Mouse (Mus musculus) gastrocnemius, adult 2 months (tissue): ENCODE data around the gene Rhcg. TPM values are rescaled to one million over a fixed set of nuclear protein-coding genes. Genes with fewer than 3 reads are reported as not detected.

ENCODE experiments used
- DNase-seq: peaks from one replicate; pipeline ENCODE4 v3.0.0; 2022
- H3K27ac ChIP-seq: fragments of 200-600 bp; 2 replicates; pipeline ENCODE4 v1.8.1; 2022; ENCODE audit warnings: mild to moderate bottlenecking
- H3K4me3 ChIP-seq: fragments of 200-600 bp; 2 replicates; pipeline ENCODE4 v1.8.1; 2022; ENCODE audit warnings: mild to moderate bottlenecking, moderate library complexity
- CTCF ChIP-seq: fragments of 200-600 bp; IDR thresholded peaks from 2 replicates; pipeline ENCODE4 v1.8.1; 2022; ENCODE audit warnings: antibody characterized with exemption, mild to moderate bottlenecking, moderate library complexity
- intact Hi-C: fragments of 180-260 bp; cut with DNase I; formaldehyde crosslinking; loops from one replicate; pipeline ENCODE4 v1.15.1; 2025
- total RNA-seq, 2 experiments: library from RNA; stranded (reverse); gene quantifications; 2 replicates each; pipeline ENCODE4 v1.2.3; 2021

The Rhcg gene
- total RNA-seq, 2 experiments from 2014 or later = not detected

- intact Hi-C loops = no loop called here
- H3K27ac ChIP-seq = no peak overlapping the region
- DNase-seq = no peak
These were observed 5.6 kb upstream of the Rhcg start for GRCm38 (mm10) chr7:79623086-79623485.

GRCm38 (mm10) chr7:79619493-79619892 is 2.0 kb upstream of the Rhcg start:
- intact Hi-C loops = no loop called here
- DNase-seq = no peak
- no peak for TF ChIP-seq CTCF
- H3K4me3 ChIP-seq = no peak overlapping the region
- H3K27ac ChIP-seq = no peak overlapping the region

More at GRCm38 (mm10) chr7:79623086-79623485, 5.6 kb upstream of the Rhcg start:
- no peak overlapping the region for H3K4me3 ChIP-seq
- TF ChIP-seq CTCF = no peak

DNA sequence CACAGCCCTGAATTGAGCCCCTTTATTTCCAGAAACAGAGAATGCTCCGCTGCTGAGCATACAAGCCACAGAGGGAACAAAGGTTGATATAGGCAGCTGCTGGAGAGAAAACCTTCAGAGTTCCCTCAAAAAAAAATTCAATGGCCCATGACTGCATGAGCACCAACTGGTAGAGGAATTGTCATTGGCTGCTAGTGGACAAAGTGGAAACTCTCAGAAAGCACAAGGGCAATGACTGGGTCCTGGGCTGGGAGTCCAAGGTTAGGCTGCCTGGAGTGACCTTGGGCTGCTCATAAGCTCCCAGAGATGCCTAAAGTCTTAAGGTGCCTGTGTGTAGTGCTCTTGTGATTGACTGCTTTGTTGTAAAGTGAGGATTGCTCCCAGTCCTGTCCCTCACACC is 1.5 kb downstream of the Rhcg start:
- intact Hi-C loops = no loop called here
- TF ChIP-seq CTCF = no peak
- H3K4me3 ChIP-seq = no peak overlapping the region
- no peak for DNase-seq
- H3K27ac ChIP-seq = no peak overlapping the region

DNA sequence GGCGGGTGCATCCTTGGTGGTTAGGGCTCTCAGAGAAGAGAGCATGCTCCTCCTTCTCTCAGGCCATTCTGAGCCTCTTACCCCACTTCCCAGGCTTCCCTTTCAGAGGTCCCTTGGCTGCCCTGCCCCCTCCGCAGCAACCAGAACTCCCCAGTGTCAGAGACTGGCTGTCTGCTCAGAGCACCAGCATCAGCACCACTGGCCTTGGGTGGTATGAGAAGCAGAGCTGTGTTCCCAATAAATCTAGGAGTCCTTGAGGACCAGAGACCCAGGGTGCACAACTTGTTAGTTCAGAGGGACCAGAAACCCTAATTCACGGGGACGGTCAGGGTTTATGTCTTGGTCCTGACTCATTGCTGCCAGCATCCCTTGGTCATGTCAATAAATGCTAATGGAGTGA is 2.4 kb downstream of the Rhcg start:
- DNase-seq = no peak
- Histone ChIP-seq H3K27ac (no peak overlapping the region), H3K4me3 (no peak overlapping the region)
- TF ChIP-seq CTCF = no peak
- intact Hi-C loops = no loop called here

DNA sequence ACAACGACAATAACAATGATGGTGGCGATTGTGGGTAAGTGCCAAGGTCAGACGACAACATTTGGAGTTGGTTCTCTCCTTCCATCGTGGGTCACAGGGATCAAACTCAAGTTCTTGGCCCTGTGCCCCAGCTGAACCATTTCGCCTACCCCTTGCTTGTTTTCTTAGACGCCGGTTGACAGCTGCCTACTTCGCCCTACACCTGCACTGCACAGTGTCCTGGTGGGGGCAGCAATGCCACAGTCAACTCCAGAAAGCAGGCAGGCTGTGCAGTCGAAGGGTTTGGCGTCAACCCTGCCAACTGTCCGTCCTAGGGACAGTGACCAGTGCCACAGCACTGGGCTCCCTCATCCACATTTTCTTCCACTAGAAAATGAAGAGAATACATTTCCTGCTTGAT is 4.1 kb downstream of the Rhcg start:
- intact Hi-C loops = loop anchor here (2.0 kb wide), 1 partner anchor 35 kb away; no protein-coding TSS in a partner anchor
- TF ChIP-seq CTCF = no peak
- no peak overlapping the region for H3K4me3 ChIP-seq
- no peak for DNase-seq
- no peak overlapping the region for H3K27ac ChIP-seq

GRCm38 (mm10) chr7:79612783-79613182 is 4.7 kb downstream of the Rhcg start:
- DNase-seq = peak; percentile 45
- intact Hi-C loops = loop anchor here (1.0 to 2.0 kb wide), 2 partner anchors 36 to 116 kb away; no protein-coding TSS in a partner anchor
- TF ChIP-seq CTCF = peak; percentile 71
- Histone ChIP-seq H3K4me3 (no peak overlapping the region), H3K27ac (no peak overlapping the region)

- Histone ChIP-seq H3K4me3 (no peak overlapping the region), H3K27ac (no peak overlapping the region)
- peak; percentile 67 for DNase-seq
- no peak for TF ChIP-seq CTCF
- intact Hi-C loops = loop anchor here (1.0 to 2.0 kb wide), 2 partner anchors 37 to 116 kb away; no protein-coding TSS in a partner anchor
These were observed 5.6 kb downstream of the Rhcg start for GRCm38 (mm10) chr7:79611901-79612300.

DNA sequence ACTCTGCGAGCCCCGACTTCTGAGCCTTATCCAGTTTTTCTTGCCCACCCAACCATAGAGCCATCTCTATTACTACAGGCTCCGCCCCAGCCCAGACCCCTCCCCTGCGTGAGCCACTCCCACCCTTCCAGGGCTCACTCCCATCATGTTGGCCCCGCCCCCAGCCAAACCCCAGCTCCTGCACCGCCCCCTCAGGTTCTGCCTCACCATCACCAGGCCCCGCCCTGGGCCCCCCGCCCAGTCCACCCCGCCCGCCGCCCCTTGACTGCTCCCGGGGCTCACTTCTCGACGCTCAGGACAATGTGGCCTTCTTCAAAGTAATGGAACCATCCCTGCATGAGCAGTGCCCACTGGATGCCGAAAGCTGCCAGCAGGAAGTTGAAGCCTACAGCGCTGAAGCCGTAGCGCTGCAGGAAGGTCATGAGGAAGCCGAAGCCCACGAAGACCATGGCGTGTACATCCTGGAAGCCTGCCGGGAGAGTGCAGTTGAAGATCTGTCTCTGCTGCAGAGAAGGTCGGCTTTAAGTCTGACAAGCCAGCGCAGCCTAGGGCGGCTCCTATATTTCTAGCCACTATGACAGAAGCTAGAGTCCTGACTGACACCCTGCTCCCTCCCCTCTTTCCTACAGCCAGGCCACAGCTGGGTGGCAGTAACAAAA is 10.1 kb downstream of the Rhcg start:
- DNase-seq = no peak
- intact Hi-C loops = no loop called here
- no peak for TF ChIP-seq CTCF
- Histone ChIP-seq H3K4me3 (peak overlapping the region; percentile 26), H3K27ac (no peak overlapping the region)

- Histone ChIP-seq H3K4me3 (no peak overlapping the region), H3K27ac (no peak overlapping the region)
- intact Hi-C loops = no loop called here
- no peak for DNase-seq
- no peak for TF ChIP-seq CTCF
These were observed 10.7 kb downstream of the Rhcg start for GRCm38 (mm10) chr7:79606766-79607165.

DNA sequence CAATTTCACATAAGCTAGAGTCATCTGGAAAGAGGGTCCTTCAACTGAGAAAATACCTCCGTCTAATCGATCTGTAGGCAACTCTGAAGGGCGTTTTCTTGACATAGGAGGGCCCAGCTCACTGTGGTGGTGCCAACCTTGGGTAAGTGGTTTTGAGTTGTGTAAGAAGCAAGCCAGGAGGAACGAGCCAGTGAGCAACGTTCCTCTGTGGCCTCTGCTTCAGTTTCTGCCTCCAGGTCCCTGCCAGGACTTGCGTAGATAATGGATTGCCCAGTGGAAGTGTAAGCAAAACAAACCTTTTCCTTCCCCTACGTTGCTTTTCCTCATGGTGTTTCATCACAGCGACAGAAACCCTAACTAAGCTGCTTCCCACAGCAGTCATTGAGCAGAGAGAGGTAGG is 15.5 kb downstream of the Rhcg start:
- H3K4me3 ChIP-seq = no peak overlapping the region
- H3K27ac ChIP-seq = no peak overlapping the region
- TF ChIP-seq CTCF = no peak
- intact Hi-C loops = no loop called here
- no peak for DNase-seq

DNA sequence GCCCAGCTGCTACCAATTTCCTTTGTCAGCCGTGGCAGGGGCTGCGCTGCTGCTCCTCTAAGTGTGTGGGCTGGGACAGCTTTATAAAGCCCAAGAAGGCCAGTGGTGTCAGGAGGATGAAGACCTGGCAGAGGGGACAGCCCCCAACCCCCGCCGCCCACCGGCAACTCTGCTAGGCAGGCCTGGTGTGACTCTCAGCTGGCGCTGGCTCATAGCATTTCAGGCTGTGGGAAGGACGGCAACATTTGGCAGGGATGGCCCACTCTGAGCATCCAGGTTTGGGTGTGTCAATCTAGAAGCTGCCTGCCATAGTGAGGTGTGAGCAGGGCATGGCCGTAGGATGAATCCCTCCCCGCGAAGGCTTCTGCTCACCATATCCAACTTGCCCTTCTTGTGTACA is 17.3 kb downstream of the Rhcg start:
- no peak overlapping the region for H3K4me3 ChIP-seq
- intact Hi-C loops = no loop called here
- DNase-seq = no peak
- TF ChIP-seq CTCF = no peak
- no peak overlapping the region for H3K27ac ChIP-seq

DNA sequence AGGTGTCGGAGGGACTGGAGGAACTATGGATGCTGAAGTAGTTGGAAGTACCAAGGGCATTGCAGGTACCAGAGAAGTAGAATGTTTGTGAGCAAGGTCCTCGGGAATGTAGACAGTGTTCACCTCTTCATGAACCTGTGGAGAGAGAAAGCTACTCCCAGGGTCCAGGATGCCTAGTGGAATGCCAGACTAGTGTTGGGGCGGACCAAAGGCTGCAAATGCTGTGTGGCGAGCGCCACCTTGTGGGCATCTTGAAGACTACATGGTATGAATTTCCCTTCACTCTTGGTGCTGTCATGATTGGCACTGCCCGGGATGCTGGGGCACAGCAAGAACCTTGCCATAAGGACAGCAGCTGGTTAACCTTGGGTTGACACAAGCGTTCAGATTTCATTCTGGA is 22.6 kb downstream of the Rhcg start:
- H3K27ac ChIP-seq = no peak overlapping the region
- intact Hi-C loops = loop anchor here (1.0 to 10.0 kb wide), 3 partner anchors 48 to 220 kb away; no protein-coding TSS in a partner anchor
- TF ChIP-seq CTCF = peak; percentile 87
- H3K4me3 ChIP-seq = no peak overlapping the region
- peak; percentile 64 for DNase-seq

DNA sequence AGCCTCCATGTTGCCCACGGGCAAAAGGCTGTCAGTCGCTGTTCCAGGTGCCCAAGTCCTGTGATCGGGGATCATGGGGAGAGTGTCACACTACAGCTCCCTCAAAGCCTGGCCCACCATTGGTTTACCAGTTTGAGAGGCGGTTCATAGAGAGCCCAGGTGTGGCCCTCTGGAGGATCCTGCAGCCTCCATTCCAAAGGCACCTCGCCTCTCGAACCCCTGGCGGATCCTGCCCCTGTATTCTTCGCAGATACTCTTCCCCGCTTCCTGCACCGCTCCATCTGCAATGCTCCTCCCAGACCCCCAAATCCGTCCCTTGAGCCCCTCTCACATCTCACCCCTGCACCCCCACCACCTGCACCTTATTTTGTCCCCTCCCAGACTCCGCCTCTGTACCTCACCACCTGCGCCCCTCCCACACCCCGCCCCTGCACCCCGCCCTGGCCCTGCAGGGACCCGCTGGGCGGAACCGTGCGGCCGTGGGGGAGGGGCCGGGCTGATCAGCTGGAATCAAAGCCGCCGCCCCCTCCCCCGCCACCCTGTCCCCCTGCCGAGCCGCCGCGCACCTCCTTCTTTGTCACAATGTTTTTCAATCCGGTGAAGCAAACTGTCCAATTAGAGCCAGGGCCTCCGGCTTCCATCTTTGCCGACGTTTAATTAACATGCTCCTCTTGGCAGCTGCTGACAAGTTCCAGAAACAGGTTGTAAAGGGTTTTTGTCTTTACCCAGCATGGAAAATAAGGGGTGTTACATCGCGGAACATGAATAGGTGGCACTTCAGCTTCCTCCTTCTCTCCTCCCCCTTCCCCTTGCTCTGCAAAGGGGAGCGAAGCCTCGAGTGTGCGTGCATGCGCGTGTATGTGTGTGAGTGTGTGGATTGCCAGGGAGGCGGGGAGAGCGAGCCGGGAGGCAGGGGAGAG is 25.4 kb downstream of the Rhcg start:
- no peak for DNase-seq
- intact Hi-C loops = loop anchor here (10.0 kb wide), 1 partner anchor 217 kb away; no protein-coding TSS in a partner anchor
- Histone ChIP-seq H3K27ac (no peak overlapping the region), H3K4me3 (peak overlapping the region; percentile 53)
- TF ChIP-seq CTCF = no peak
